Mouse (Mus musculus) bone marrow macrophage, adult 2 months (primary cell): ENCODE data around the gene Gm45140. TPM values are rescaled to one million over a fixed set of nuclear protein-coding genes. Genes with fewer than 3 reads are reported as not detected.

Source experiments
- H3K27ac ChIP-seq: 2 replicates; pipeline ENCODE4 v1.5.1; 2012; ENCODE audit warnings: low read depth, low read length; ENCODE audit not compliant: insufficient read depth
- H3K4me1 ChIP-seq: 2 replicates; pipeline ENCODE4 v1.6.1; 2012; ENCODE audit warnings: low read length; ENCODE audit not compliant: control insufficient read depth, insufficient read depth
- H3K4me3 ChIP-seq: 2 replicates; pipeline ENCODE4 v1.5.1; 2012; ENCODE audit warnings: mild to moderate bottlenecking, low read length, moderate library complexity; ENCODE audit not compliant: insufficient read depth
- CTCF ChIP-seq: IDR thresholded peaks from 2 replicates; pipeline ENCODE4 v1.5.1; 2012; ENCODE audit warnings: low read depth, mild to moderate bottlenecking, low read length, moderate library complexity
- POLR2A ChIP-seq: IDR thresholded peaks from 2 replicates; pipeline ENCODE4 v1.6.1; 2012; ENCODE audit warnings: mild to moderate bottlenecking, low read depth, low read length, borderline replicate concordance
- polyA plus RNA-seq: library from polyadenylated mRNA; stranded (reverse); fragments of >200 nt; gene quantifications from 2 replicates; pipeline ENCODE4 v1.2.4, GENCODE M21; 2012; ENCODE audit not compliant: missing spikeins, insufficient read depth, insufficient read length

Gene Gm45140
- 7.9 and 10.0 TPM in 2 replicates for polyA plus RNA-seq

GRCm38 (mm10) chr6:87835695-87836094, at the start of gene Gm45140:
Gene Gm45140 (minus strand): TSS chr6:87835795.
- no peak within 1 kb of the TSS for H3K4me3 ChIP-seq
- H3K27ac ChIP-seq: no peak within 1 kb of the TSS
- H3K4me1 ChIP-seq: peaks cover 12% of the 10 kb centered on the region
- TF ChIP-seq CTCF (no peak), POLR2A (no peak)

- no peak for TF ChIP-seq CTCF
- no peak for TF ChIP-seq POLR2A
- no peak overlapping the region for H3K4me3 ChIP-seq
- peaks cover 7% of the 10 kb centered on the region for H3K4me1 ChIP-seq
- H3K27ac ChIP-seq: no peak overlapping the region
Measured at GRCm38 (mm10) chr6:87882816-87883215, 47.2 kb upstream of the Gm45140 start.

- Histone ChIP-seq H3K4me3 (no peak overlapping the region), H3K4me1 (peaks cover 6% of the 10 kb centered on the region), H3K27ac (no peak overlapping the region)
- TF ChIP-seq POLR2A (no peak), CTCF (no peak)
Measured at GRCm38 (mm10) chr6:87882221-87882620, 46.6 kb upstream of the Gm45140 start.

GRCm38 (mm10) chr6:87879628-87880027, 44.0 kb upstream of the Gm45140 start:
- H3K4me1 ChIP-seq: peaks cover 4% of the 10 kb centered on the region; the same call in 1 of the 2 replicates
- TF ChIP-seq POLR2A (no peak), CTCF (no peak)

GRCm38 (mm10) chr6:87879010-87879409, 43.4 kb upstream of the Gm45140 start:
- Histone ChIP-seq H3K4me1 (peaks cover 4% of the 10 kb centered on the region; the same call in 1 of the 2 replicates), H3K4me3 (no peak overlapping the region), H3K27ac (no peak overlapping the region)
- TF ChIP-seq POLR2A (no peak), CTCF (no peak)

More at GRCm38 (mm10) chr6:87879628-87880027, 44.0 kb upstream of the Gm45140 start:
- H3K4me3 ChIP-seq: no peak overlapping the region
- no peak overlapping the region for H3K27ac ChIP-seq

- H3K4me3 ChIP-seq: no peak overlapping the region
- peaks cover 5% of the 10 kb centered on the region; the same call in 1 of the 2 replicates for H3K4me1 ChIP-seq
Measured at GRCm38 (mm10) chr6:87876068-87876643, 40.6 kb upstream of the Gm45140 start.

GRCm38 (mm10) chr6:87875562-87875961, 40.0 kb upstream of the Gm45140 start:
- Histone ChIP-seq H3K4me1 (peaks cover 5% of the 10 kb centered on the region; the same call in 1 of the 2 replicates), H3K27ac (no peak overlapping the region), H3K4me3 (no peak overlapping the region)
- no peak for TF ChIP-seq POLR2A
- no peak for TF ChIP-seq CTCF

More at GRCm38 (mm10) chr6:87876068-87876643, 40.6 kb upstream of the Gm45140 start:
- TF ChIP-seq POLR2A: no peak
- TF ChIP-seq CTCF: no peak
- H3K27ac ChIP-seq: no peak overlapping the region

- Histone ChIP-seq H3K4me1 (peaks cover 5% of the 10 kb centered on the region; the same call in 1 of the 2 replicates), H3K27ac (no peak overlapping the region), H3K4me3 (no peak overlapping the region)
- TF ChIP-seq POLR2A (no peak), CTCF (no peak)
Measured at GRCm38 (mm10) chr6:87875083-87875482, 39.5 kb upstream of the Gm45140 start.

GRCm38 (mm10) chr6:87873963-87874362, 38.4 kb upstream of the Gm45140 start:
- no peak overlapping the region for H3K4me3 ChIP-seq
- TF ChIP-seq CTCF: no peak
- no peak for TF ChIP-seq POLR2A
- peaks cover 13% of the 10 kb centered on the region for H3K4me1 ChIP-seq
- H3K27ac ChIP-seq: no peak overlapping the region

- H3K4me1 ChIP-seq: peaks cover 20% of the 10 kb centered on the region
- H3K27ac ChIP-seq: no peak overlapping the region
- no peak overlapping the region for H3K4me3 ChIP-seq
- TF ChIP-seq POLR2A (no peak), CTCF (no peak)
Measured at GRCm38 (mm10) chr6:87873104-87873503, 37.5 kb upstream of the Gm45140 start.
